Mouse (Mus musculus) embryonic facial prominence, embryonic 14.5 days (tissue): ENCODE data around the gene Hoxa10. TPM values are rescaled to one million over a fixed set of nuclear protein-coding genes. Genes with fewer than 3 reads are reported as not detected.

ENCODE experiments used
- ATAC-seq: fragments of 200-750 bp; cut with Nextera tagmentation; 2 replicates; pipeline ENCODE4 v1.8.0; 2017; ENCODE audit warnings: low read depth, moderate number of reproducible peaks, moderate TSS enrichment
- DNase-seq: peaks from one replicate; pipeline ENCODE4 v3.0.0-alpha.2; 2015; ENCODE audit warnings: low spot score
- H3K27ac ChIP-seq: fragments of 300-500 bp; sonication (generic); replicated peaks from 2 replicates; pipeline ENCODE4 v1.5.1; 2014; ENCODE audit warnings: low read depth, mild to moderate bottlenecking, low read length, moderate library complexity
- H3K27me3 ChIP-seq: fragments of 300-500 bp; sonication (generic); replicated peaks from 2 replicates; pipeline ENCODE4 v1.6.1; 2014; ENCODE audit warnings: low read length; ENCODE audit not compliant: control insufficient read depth, insufficient read depth
- H3K36me3 ChIP-seq: fragments of 300-500 bp; sonication (generic); 2 replicates; pipeline ENCODE4 v1.6.1; 2014; ENCODE audit warnings: low read length, mixed read lengths; ENCODE audit not compliant: control insufficient read depth, insufficient read depth
- H3K4me1 ChIP-seq: fragments of 300-500 bp; sonication (generic); 2 replicates; pipeline ENCODE4 v1.6.1; 2014; ENCODE audit warnings: antibody characterized with exemption, low read length; ENCODE audit not compliant: control insufficient read depth, insufficient read depth
- H3K4me2 ChIP-seq: fragments of 300-500 bp; sonication (generic); 2 replicates; pipeline ENCODE4 v1.6.1; 2014; ENCODE audit warnings: low read depth, mild to moderate bottlenecking, low read length, moderate library complexity, mixed read lengths
- H3K4me3 ChIP-seq: fragments of 300-500 bp; sonication (generic); 2 replicates; pipeline ENCODE4 v1.5.1; 2014; ENCODE audit warnings: low read depth, mild to moderate bottlenecking, low read length
- H3K9ac ChIP-seq: fragments of 300-500 bp; sonication (generic); 2 replicates; pipeline ENCODE4 v1.6.1; 2014; ENCODE audit warnings: low read depth, mild to moderate bottlenecking, low read length, moderate library complexity, mixed read lengths
- H3K9me3 ChIP-seq: fragments of 300-500 bp; sonication (generic); 2 replicates; pipeline ENCODE4 v1.6.1; 2016; ENCODE audit warnings: low read length; ENCODE audit not compliant: control insufficient read depth
- WGBS: fragments of 180-500 bp; shearing (Covaris S2); extraction: QIAGEN DNeasy Blood & Tissue Kit; methylation state at CpG from one replicate; pipeline ENCODE4 v1.1.7; 2014; 5-methylcytosine and 5-hydroxymethylcytosine counted together
- polyA plus RNA-seq: library from polyadenylated mRNA; unstranded; fragments of >200 nt; fragmentation: Nextera tagmentation; extraction: Ambion mirVana; gene quantifications from 2 replicates; pipeline ENCODE4 v1.2.1, GENCODE M21; 2014

Hoxa10 gene
- polyA plus RNA-seq, 1 experiment from 2014 or later = not detected

- Histone ChIP-seq H3K4me1 (no peaks in the 10 kb centered on the region), H3K27me3 (peaks cover 97% of the 10 kb centered on the region), H3K9me3 (no peaks in the 10 kb centered on the region), H3K4me3 (no peak overlapping the region), H3K4me2 (no peak overlapping the region), H3K9ac (no peak overlapping the region), H3K27ac (no peak overlapping the region), H3K36me3 (no peaks in the 10 kb centered on the region)
- WGBS = 2% methylated on average over 20 of the region's 22 CpGs
- no peak for DNase-seq
- no peak for ATAC-seq
These were observed 33.1 kb upstream of the Hoxa10 start for GRCm38 (mm10) chr6:52273656-52274280.

GRCm38 (mm10) chr6:52272766-52273655, 32.4 kb upstream of the Hoxa10 start:
- DNase-seq = no peak

DNA sequence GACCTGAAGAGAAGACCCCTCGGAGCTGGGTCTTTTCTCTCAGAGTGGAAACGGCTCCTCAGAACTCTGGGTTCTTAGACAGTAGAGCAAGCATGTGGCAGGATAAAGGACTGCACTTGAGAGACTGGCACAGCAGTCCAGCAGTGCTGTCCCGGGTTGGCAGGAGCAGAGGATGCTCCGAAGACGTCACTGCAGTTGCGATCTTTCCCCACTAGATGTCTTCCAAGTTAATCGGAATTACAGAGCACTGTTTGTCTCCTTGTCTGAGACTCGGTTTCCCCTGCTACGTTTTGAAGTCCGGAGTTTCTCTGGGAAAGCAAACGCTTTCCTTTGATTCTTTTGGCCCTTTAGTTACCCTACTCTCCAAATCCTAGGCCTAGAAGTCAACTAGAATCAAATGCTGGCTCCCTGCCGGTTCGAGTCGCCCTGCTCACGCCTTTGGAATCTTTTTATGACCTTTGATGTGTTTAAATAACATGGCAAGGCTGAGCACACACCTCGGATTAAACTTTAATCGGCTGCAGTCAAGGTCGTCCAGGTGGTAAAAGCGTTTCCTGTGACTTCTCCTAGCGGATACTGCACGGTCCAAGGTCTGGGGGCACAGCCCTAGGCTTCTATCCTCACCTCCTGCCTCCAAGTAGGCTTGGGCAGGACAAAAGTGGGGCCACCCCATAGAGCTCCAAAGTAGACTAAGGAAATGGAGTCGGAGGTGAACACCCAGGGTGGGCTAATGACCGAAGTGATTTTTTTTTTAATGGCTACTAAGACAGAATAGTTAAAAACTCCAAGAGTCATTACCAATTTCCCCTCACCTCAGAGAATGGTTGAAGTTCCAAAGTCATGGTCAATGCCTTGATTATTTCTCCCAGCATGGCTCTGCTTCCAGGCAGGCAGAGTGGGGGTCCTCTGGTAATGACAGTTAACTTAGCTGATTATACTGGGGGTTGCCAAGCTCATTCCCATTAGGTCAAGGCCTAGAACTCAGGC, 30.1 kb upstream of the Hoxa10 start:
- DNase-seq = peak; percentile 74
- H3K9me3 ChIP-seq = no peaks in the 10 kb centered on the region
- H3K27ac ChIP-seq = no peak overlapping the region
- no peak overlapping the region for H3K4me2 ChIP-seq
- 6% methylated on average over 23 of the region's 23 CpGs for WGBS
- no peak overlapping the region for H3K4me3 ChIP-seq
- ATAC-seq = 0 out of 2 replicates have a peak, but pooled peaks have one; percentile 57
- H3K36me3 ChIP-seq = no peaks in the 10 kb centered on the region
- H3K27me3 ChIP-seq = peaks cover 98% of the 10 kb centered on the region
- no peak overlapping the region for H3K9ac ChIP-seq
- H3K4me1 ChIP-seq = no peaks in the 10 kb centered on the region

More at GRCm38 (mm10) chr6:52272766-52273655, 32.4 kb upstream of the Hoxa10 start:
- Histone ChIP-seq H3K4me2 (no peak overlapping the region), H3K36me3 (no peaks in the 10 kb centered on the region), H3K27ac (no peak overlapping the region), H3K9ac (no peak overlapping the region), H3K4me3 (no peak overlapping the region), H3K27me3 (peaks cover 99% of the 10 kb centered on the region), H3K4me1 (no peaks in the 10 kb centered on the region), H3K9me3 (no peaks in the 10 kb centered on the region)
- 6% methylated on average over 22 of the region's 22 CpGs for WGBS
- no peak for ATAC-seq

DNA sequence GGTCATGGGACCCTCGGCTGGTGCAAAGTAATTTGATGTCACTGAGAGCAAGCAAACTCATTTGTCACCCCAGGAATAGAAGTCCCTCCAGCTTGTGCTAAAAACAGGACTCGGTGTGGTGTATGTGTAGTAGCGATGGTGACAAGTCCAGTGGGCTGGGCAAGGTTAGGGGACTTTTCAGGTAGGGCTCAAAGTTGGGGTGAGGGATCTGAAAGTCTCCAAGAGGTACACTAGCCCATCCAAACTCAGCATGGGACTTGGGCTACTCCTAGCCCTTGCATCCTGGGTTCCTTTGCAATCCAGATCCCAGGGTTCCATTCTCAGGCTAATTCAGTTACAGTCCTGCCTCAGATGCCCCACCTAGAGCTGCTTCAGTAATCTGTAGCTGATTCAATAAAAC, 28.1 kb upstream of the Hoxa10 start:
- Histone ChIP-seq H3K27ac (no peak overlapping the region), H3K9ac (no peak overlapping the region), H3K9me3 (no peaks in the 10 kb centered on the region), H3K27me3 (peaks cover 98% of the 10 kb centered on the region), H3K4me2 (no peak overlapping the region), H3K4me3 (no peak overlapping the region), H3K36me3 (no peaks in the 10 kb centered on the region), H3K4me1 (no peaks in the 10 kb centered on the region)
- no peak for DNase-seq
- WGBS = 2% methylated on average over 3 of the region's 3 CpGs
- no peak for ATAC-seq

GRCm38 (mm10) chr6:52268341-52268740, 27.7 kb upstream of the Hoxa10 start:
- Histone ChIP-seq H3K4me1 (no peaks in the 10 kb centered on the region), H3K9me3 (no peaks in the 10 kb centered on the region), H3K27ac (no peak overlapping the region), H3K4me3 (no peak overlapping the region), H3K9ac (no peak overlapping the region), H3K36me3 (no peaks in the 10 kb centered on the region), H3K4me2 (no peak overlapping the region), H3K27me3 (peaks cover 98% of the 10 kb centered on the region)
- DNase-seq = no peak
- WGBS = 1% methylated on average over 6 of the region's 7 CpGs
- no peak for ATAC-seq

GRCm38 (mm10) chr6:52267691-52268090, 27.0 kb upstream of the Hoxa10 start:
- Histone ChIP-seq H3K27me3 (peaks cover 98% of the 10 kb centered on the region), H3K4me1 (no peaks in the 10 kb centered on the region), H3K4me2 (no peak overlapping the region), H3K9ac (no peak overlapping the region), H3K36me3 (no peaks in the 10 kb centered on the region), H3K9me3 (no peaks in the 10 kb centered on the region), H3K4me3 (no peak overlapping the region), H3K27ac (no peak overlapping the region)
- ATAC-seq = no peak
- 8% methylated on average over 3 of the region's 3 CpGs for WGBS
- DNase-seq = no peak

- no peaks in the 10 kb centered on the region for H3K36me3 ChIP-seq
- H3K4me1 ChIP-seq = no peaks in the 10 kb centered on the region
- no peaks in the 10 kb centered on the region for H3K9me3 ChIP-seq
- no peak overlapping the region for H3K4me2 ChIP-seq
- ATAC-seq = no peak
- DNase-seq = no peak
- H3K9ac ChIP-seq = no peak overlapping the region
- H3K27me3 ChIP-seq = peaks cover 98% of the 10 kb centered on the region
- WGBS = 14% methylated on average over 5 of the region's 5 CpGs
- H3K27ac ChIP-seq = no peak overlapping the region
- no peak overlapping the region for H3K4me3 ChIP-seq
These were observed 26.6 kb upstream of the Hoxa10 start for GRCm38 (mm10) chr6:52267221-52267620.

- H3K36me3 ChIP-seq = no peaks in the 10 kb centered on the region
- no peak overlapping the region for H3K4me2 ChIP-seq
- ATAC-seq = no peak
- H3K4me3 ChIP-seq = no peak overlapping the region
- 1% methylated on average over 9 of the region's 9 CpGs for WGBS
- no peak overlapping the region for H3K9ac ChIP-seq
- no peak for DNase-seq
- H3K27ac ChIP-seq = no peak overlapping the region
- H3K9me3 ChIP-seq = no peaks in the 10 kb centered on the region
- H3K27me3 ChIP-seq = peaks cover 99% of the 10 kb centered on the region
- H3K4me1 ChIP-seq = no peaks in the 10 kb centered on the region
These were observed 26.0 kb upstream of the Hoxa10 start for GRCm38 (mm10) chr6:52266666-52266985.
